Mouse (Mus musculus) left cerebral cortex, adult 9 months (tissue): Measurements from ENCODE around the gene Morn2.
"Not testable (repeated sequence)": the region's sequence is repeated elsewhere in the genome, so short reads cannot be mapped to it uniquely, and the experiment has no call there.

Experiments
- DNase-seq, 2 experiments: peaks; one replicate each; pipeline ENCODE4 v3.0.0; 2022; ENCODE audit warnings: low spot score in 2 of 2

Gene Morn2

GRCm38 (mm10) chr17:80290074-80290657 is at the start of gene Morn2, which contains the start of gene Dhx57:
Gene Morn2 (plus strand): TSS chr17:80290203.
Gene Dhx57 (minus strand): TSS chr17:80290476.
- peak; percentile 83 to 95 for DNase-seq

GRCm38 (mm10) chr17:80241594-80241993 is 48.4 kb upstream of the Morn2 start:
- no peak for DNase-seq

- no peak for DNase-seq
These were observed 46.9 kb upstream of the Morn2 start for GRCm38 (mm10) chr17:80243116-80243515.

- DNase-seq, result no peak
These were observed 37.1 kb upstream of the Morn2 start for GRCm38 (mm10) chr17:80252757-80253525.

- DNase-seq, result no peak
These were observed 35.6 kb upstream of the Morn2 start for GRCm38 (mm10) chr17:80254421-80254820.

GRCm38 (mm10) chr17:80255208-80255607 is 34.8 kb upstream of the Morn2 start:
- no peak for DNase-seq

GRCm38 (mm10) chr17:80267065-80267464 is 22.9 kb upstream of the Morn2 start:
- no peak for DNase-seq

- DNase-seq, result no peak
These were observed 21.9 kb upstream of the Morn2 start for GRCm38 (mm10) chr17:80268151-80268550.

GRCm38 (mm10) chr17:80270622-80271021 is 19.4 kb upstream of the Morn2 start:
- DNase-seq, result not testable (repeated sequence)

- DNase-seq, result no peak
These were observed 11.7 kb upstream of the Morn2 start for GRCm38 (mm10) chr17:80278255-80278654.

- no peak for DNase-seq
These were observed 10.5 kb upstream of the Morn2 start for GRCm38 (mm10) chr17:80279340-80280070.

- DNase-seq, result no peak
These were observed 5.6 kb upstream of the Morn2 start for GRCm38 (mm10) chr17:80284446-80284845.

GRCm38 (mm10) chr17:80288012-80288411 is 2.0 kb upstream of the Morn2 start:
- DNase-seq, result no peak

GRCm38 (mm10) chr17:80289280-80290073 is 526 bp upstream of the Morn2 start:
- DNase-seq, result peak in 1 of 2 experiments; percentile 24

GRCm38 (mm10) chr17:80291148-80291547 is 1.1 kb downstream of the Morn2 start:
- peak in 1 of 2 experiments; percentile 61 for DNase-seq

- no peak for DNase-seq
These were observed 5.3 kb downstream of the Morn2 start for GRCm38 (mm10) chr17:80295258-80295657.

GRCm38 (mm10) chr17:80298844-80299243 is 8.8 kb downstream of the Morn2 start:
- no peak for DNase-seq

GRCm38 (mm10) chr17:80307251-80307650 is 17.2 kb downstream of the Morn2 start, which contains the start of gene Arhgef33:
Gene Arhgef33 (plus strand): TSS chr17:80307407.
- DNase-seq, result no peak

- DNase-seq, result peak in 1 of 2 experiments; percentile 19
These were observed 21.8 kb downstream of the Morn2 start for GRCm38 (mm10) chr17:80311761-80312160.

- DNase-seq, result no peak
These were observed 22.4 kb downstream of the Morn2 start for GRCm38 (mm10) chr17:80312405-80312804.

GRCm38 (mm10) chr17:80322228-80322627 is 32.2 kb downstream of the Morn2 start:
- no peak for DNase-seq

GRCm38 (mm10) chr17:80323015-80323414 is 33.0 kb downstream of the Morn2 start:
- DNase-seq, result no peak
